Mouse (Mus musculus) yolk sac, embryonic 10.5 days (tissue): ENCODE results near the gene Abhd4.

ENCODE experiments used
- DNase-seq: peaks from one replicate; pipeline ENCODE4 v3.0.0-alpha.2; 2017; ENCODE audit warnings: low spot score

The Abhd4 gene

DNA sequence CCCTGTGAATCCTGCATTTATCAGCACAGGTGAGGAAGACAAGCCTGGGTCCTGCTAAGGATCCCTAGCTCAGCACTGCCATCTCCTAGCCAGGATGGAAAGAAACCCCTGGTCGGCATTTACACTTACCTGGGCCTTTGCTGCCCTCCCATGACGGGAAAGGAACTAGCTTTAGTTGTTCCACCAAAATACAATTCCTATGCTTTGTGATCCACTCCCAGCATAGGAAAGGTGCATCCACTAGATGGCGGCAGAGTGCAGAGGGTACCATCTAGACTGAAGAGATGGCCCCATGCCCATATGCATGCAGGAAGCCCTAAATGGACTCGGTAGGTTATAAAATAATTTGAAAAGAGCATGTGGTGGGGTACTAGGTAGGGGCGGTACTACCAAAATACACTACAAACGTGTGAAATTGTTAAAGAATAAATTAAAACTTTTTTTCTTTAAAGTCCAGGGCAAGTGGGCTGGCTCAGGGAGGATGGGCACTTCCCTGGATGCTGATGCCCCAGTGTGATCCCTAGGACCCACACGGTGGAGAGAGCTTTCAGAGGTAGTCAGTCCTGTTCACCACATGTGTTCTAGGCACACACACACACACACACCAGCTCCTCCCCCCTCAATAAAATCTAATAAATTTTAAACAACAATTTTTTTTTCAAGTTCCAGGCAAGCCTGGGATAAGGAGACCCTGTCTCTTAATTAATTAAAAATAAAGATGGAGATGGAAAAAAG is 14.8 kb upstream of the Abhd4 start:
- no peak for DNase-seq

DNA sequence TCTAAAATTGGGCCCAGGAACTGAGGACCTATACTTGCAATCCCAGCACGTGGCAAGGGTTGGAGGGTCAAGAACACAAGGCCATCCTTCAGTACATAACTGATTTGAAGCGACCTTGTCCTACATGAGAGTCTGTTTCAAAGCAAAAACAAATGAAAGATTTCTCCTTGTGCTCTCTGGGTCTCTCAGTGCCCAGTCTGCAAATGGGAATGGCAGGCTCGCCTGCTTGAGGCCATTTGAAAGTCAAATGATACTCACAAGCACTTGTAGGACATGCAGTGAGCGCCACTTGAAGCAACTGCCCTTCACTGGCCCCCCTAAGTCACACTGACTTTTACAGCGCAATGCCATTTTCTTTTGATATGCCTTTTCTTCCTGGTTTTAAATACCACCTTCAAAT is 13.4 kb upstream of the Abhd4 start:
- DNase-seq = no peak

DNA sequence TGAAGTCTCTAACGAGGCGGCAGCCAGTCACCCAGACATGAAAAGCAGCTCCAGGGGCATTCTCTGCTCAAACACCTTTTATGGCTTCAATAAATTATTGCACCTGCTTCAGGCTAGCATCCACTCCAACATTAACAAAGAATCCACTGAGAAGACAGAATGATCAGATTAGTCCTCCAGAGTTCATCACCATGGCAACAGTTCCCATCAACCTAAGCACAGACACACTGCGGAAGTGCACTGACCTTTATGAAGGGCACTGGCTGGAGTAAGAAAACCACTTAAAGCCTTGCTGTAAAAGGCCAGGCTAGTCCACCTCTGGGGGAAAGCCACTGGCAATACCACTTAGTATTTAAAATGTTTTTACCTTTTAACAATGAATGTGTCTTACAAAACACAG is 9.8 kb upstream of the Abhd4 start:
- DNase-seq = no peak

DNA sequence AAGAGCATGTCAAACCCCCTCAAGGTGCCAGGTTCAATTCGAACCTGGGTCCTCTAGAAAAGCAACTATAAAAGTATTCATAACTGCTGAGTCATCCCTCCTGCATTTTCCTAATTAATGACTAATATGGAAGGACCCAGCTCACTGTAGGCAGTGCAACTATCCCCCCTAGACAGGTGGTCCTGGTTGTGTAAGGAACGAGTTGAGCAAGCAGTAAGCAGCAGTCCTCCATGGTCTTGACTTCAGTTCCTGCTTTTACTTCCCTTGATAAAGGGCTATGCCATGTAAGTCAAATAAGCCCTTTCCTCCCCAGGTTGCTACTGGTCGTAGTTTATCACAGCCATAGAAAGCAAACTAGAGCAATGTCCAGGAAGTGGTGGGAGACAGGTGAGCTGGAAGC is 7.8 kb upstream of the Abhd4 start:
- no peak for DNase-seq

GRCm38 (mm10) chr14:54249326-54249725 is 4.7 kb upstream of the Abhd4 start:
- no peak for DNase-seq

- DNase-seq = no peak
Observed at GRCm38 (mm10) chr14:54250122-54250521, 3.9 kb upstream of the Abhd4 start.

GRCm38 (mm10) chr14:54254670-54255202 is 748 bp downstream of the Abhd4 start:
- DNase-seq = no peak

- DNase-seq = no peak
Observed at GRCm38 (mm10) chr14:54258131-54258670, 4.2 kb downstream of the Abhd4 start.

DNA sequence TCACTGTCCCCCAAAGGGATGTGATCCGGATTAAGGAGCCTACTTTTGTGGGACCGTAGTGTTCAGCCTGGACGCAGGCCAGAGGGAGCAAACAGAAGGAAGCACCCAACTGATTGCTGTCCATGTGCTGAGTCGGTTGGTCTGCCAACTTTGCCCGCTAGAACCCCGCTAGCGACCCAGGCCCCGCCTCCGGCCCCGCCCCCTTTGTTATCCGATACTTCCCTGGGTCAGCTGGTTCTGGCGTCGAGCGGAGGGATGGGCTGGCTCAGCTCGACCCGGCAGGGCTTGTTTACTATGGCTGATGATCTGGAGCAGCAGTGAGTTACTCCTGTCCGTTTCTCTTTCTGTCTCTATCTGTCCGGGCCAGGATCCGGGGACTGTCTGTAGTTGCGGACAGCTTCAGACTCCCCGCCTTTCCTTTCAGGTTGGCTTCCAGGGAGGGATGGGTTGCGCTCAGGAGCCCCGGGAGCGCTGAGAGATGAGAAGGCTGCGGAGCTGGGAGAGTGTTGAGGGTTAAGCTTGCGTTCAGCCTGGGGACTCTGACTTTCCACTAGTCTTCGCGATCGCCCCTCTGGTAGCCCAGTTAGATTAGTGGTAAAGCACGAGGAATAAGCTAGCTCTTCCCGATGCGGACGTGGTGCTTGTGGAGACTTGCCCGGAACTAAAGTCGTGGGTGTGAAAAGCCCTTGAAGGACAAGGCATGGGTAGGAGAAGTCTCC is 5.2 kb downstream of the Abhd4 start:
- peak; percentile 91 for DNase-seq

DNA sequence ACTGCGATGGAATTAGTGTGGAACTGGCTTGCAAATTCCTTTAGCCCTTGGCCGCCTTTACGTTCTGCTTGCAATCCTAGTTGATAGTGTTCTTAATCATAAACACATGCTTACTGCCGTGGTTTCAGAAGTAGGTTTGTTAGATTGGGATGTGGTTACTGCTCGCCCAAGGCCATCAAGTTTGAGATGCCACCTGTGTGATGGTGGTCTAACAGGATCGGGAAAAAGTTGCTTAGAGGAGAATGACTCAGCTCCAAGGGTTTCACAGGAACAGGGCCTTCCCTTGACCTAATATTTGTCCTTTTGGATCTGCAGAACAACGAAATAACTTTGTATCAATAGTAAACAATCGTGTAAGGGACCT is 5.7 kb downstream of the Abhd4 start:
- DNase-seq = no peak

DNA sequence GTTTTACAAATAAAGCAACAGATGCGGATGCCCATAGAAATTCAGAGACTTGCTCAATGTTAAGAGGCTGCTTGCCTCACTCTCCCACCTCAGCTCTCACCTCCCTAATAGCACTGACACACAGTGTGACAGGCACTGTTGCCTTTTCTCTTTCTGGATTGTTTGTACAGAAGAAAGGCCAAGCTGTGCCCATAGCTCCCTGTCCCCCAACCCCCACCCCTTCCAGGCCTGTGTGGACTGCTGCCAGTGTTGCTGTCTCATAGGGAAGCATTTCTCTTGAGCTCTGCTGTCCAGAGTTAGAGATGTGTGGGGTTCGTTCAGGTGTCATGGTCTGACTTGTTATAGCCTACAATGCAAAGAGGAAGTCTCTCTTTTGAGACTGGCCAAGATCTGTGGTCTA is 6.2 kb downstream of the Abhd4 start:
- no peak for DNase-seq

DNA sequence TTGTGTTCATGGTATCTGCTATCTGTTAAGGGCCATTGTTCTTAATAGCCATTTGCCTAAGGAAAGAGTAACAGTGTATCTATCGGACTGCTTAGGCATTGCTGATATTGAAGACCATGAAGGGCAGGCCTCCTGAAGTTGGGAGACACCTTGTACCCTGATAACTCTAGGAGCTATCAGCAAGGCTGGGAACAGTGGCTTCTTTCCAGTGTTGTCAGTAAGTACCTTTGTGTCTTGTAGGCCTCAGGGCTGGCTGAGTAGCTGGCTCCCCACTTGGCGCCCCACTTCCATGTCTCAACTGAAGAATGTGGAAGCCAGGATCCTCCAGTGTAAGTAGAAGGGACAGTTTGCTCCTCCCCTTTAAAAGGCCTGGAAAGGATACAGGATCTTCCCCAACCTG is 7.4 kb downstream of the Abhd4 start:
- DNase-seq = no peak

- DNase-seq = no peak
Observed at GRCm38 (mm10) chr14:54262622-54263021, 8.6 kb downstream of the Abhd4 start.

DNA sequence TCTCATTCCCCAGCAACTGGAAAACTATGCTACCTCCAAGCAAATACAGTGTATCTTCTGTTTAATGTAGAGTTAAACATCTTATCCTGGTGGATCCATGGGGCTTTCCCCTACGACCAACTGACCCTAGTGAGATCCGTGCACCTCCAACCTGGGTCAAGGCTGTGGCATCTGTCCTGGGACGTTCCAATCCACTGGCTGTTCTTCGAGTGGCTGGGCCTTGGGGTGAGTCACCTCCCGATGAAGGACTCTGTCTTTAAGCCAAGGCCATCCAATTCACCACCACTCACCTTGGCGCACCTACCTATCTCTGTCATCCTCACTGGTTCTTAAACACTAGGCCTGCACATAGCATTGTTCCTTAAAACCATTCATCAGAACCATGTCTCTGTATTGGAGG is 9.1 kb downstream of the Abhd4 start:
- no peak for DNase-seq

GRCm38 (mm10) chr14:54264231-54264630 is 10.2 kb downstream of the Abhd4 start:
- DNase-seq = no peak

- no peak for DNase-seq
Observed at GRCm38 (mm10) chr14:54265093-54265492, 11.1 kb downstream of the Abhd4 start.

DNA sequence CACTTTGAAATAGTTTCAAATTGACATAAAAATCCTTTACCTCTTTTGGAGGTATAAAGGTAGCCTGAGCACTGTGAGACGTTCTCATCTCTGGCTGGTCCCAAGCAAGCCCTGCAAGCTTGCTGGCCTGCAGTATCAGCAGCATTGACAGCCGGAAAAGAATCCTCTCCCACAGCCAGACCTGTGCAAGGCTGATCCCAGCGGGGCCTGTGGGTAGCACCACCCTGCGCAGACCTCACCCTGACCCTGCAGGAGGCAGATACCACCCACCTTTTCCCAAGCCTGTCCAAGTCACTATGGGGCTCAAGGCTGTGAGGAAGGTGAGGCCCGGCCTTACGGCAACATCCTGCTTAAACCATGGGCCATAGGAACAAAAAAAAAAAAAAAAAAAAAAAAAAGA is 12.0 kb downstream of the Abhd4 start:
- no peak for DNase-seq

GRCm38 (mm10) chr14:54267966-54268365 is 14.0 kb downstream of the Abhd4 start:
- DNase-seq = no peak

DNA sequence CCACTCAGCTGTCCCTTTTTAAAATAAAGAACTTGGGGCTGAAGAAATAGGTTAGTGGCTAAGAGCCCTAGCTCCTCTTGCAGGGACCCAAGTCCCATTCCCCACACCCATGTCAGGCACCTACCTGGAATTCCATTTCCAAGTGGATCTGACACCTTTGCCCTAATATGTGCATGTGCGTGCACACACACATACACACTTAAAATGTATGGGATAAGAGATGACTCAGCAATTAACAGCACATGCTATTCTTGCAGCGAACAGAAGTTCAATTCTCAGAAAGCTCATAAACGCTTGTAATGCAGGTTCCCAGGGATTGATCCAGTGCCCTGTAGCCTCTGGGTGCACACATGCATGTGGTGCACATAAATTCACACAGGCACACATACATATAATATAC is 15.6 kb downstream of the Abhd4 start:
- DNase-seq = no peak

- DNase-seq = no peak
Observed at GRCm38 (mm10) chr14:54270413-54270812, 16.4 kb downstream of the Abhd4 start.

GRCm38 (mm10) chr14:54271976-54272606 is 18.1 kb downstream of the Abhd4 start:
- no peak for DNase-seq

GRCm38 (mm10) chr14:54272696-54273095 is 18.7 kb downstream of the Abhd4 start:
- DNase-seq = no peak

GRCm38 (mm10) chr14:54276446-54276845 is 22.5 kb downstream of the Abhd4 start:
- DNase-seq = no peak
